Mouse (Mus musculus) midbrain, postnatal 0 days (tissue): ENCODE data around the gene BC005561. TPM values are rescaled to one million over a fixed set of nuclear protein-coding genes. Genes with fewer than 3 reads are reported as not detected.

Experiments used
- ATAC-seq: fragments of 200-750 bp; cut with Nextera tagmentation; 2 replicates; pipeline ENCODE4 v1.8.0; 2017; ENCODE audit warnings: moderate number of reproducible peaks, mild to moderate bottlenecking, moderate TSS enrichment, moderate library complexity; ENCODE audit not compliant: low FRiP score
- DNase-seq: peaks from one replicate; pipeline ENCODE4 v3.0.0-alpha.2; 2015; ENCODE audit warnings: low spot score
- H3K27ac ChIP-seq: fragments of 300-500 bp; sonication (generic); 2 replicates; pipeline ENCODE4 v1.5.1; 2014; ENCODE audit warnings: low read depth, mild to moderate bottlenecking, low read length, mixed read lengths
- H3K27me3 ChIP-seq: fragments of 300-500 bp; sonication (generic); 2 replicates; pipeline ENCODE4 v1.6.1; 2014; ENCODE audit warnings: low read length, control low read depth, mixed read lengths; ENCODE audit not compliant: insufficient read depth
- H3K36me3 ChIP-seq: fragments of 300-500 bp; sonication (generic); 2 replicates; pipeline ENCODE4 v1.6.1; 2014; ENCODE audit warnings: low read length, control low read depth, mixed read lengths; ENCODE audit not compliant: insufficient read depth
- H3K4me1 ChIP-seq: fragments of 300-500 bp; sonication (generic); 2 replicates; pipeline ENCODE4 v1.6.1; 2014; ENCODE audit warnings: mild to moderate bottlenecking, control low read depth, antibody characterized with exemption, low read length, mixed read lengths; ENCODE audit not compliant: insufficient read depth
- H3K4me2 ChIP-seq: fragments of 300-500 bp; sonication (generic); 2 replicates; pipeline ENCODE4 v1.6.1; 2014; ENCODE audit warnings: low read depth, mild to moderate bottlenecking, low read length, mixed read lengths; ENCODE audit not compliant: poor library complexity, severe bottlenecking
- H3K4me3 ChIP-seq: fragments of 300-500 bp; sonication (generic); 2 replicates; pipeline ENCODE4 v1.5.1; 2014; ENCODE audit warnings: low read depth, mild to moderate bottlenecking, low read length, moderate library complexity
- H3K9ac ChIP-seq: fragments of 300-500 bp; sonication (generic); replicated peaks from 2 replicates; pipeline ENCODE4 v1.6.1; 2014; ENCODE audit warnings: mild to moderate bottlenecking, low read length, moderate library complexity, mixed read lengths; ENCODE audit not compliant: poor library complexity, severe bottlenecking
- H3K9me3 ChIP-seq: fragments of 300-500 bp; sonication (generic); 2 replicates; pipeline ENCODE4 v1.6.1; 2016; ENCODE audit warnings: low read length, control low read depth
- CTCF ChIP-seq: IDR thresholded peaks from 2 replicates; pipeline ENCODE4 v1.5.1; 2016; ENCODE audit warnings: antibody characterized with exemption, mild to moderate bottlenecking
- WGBS: fragments of 180-500 bp; shearing (Covaris S2); extraction: QIAGEN DNeasy Blood & Tissue Kit; methylation state at CpG from one replicate; pipeline ENCODE4 v1.1.7; 2014; 5-methylcytosine and 5-hydroxymethylcytosine counted together
- polyA plus RNA-seq: library from polyadenylated mRNA; unstranded; fragments of >200 nt; fragmentation: Nextera tagmentation; extraction: Ambion mirVana; gene quantifications from 2 replicates; pipeline ENCODE4 v1.2.1, GENCODE M21; 2015
- total RNA-seq: library from RNA; depleted of rRNA; stranded (reverse); fragments of >200 nt; gene quantifications from 2 replicates; pipeline ENCODE4 v1.2.3, GENCODE M21; 2014

BC005561 gene
- total and polyA plus RNA-seq, 2 experiments from 2014 or later, result 7.2 to 9.5 TPM

DNA sequence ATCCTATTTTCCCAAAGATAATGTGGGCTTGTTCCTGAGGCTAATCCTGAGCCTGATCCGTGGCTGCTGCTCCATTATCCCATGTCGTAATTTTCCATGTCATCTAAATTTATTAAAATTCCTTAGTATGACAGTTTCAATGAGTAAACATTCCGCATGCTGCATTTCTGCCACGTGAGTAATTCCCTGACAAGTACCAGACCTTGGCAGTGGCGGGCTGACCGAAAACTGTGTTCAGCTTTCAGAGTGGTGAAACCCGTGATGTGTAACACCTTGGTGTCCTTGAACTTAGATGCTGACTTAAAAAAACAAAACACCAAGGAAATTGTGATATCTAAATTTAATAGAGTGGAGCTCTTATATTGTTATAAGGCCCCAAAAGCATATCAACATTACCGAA, 42.9 kb upstream of the BC005561 start:
- no peak overlapping the region for H3K9ac ChIP-seq
- peaks cover 4% of the 10 kb centered on the region; the same call in 1 of the 2 replicates for H3K4me1 ChIP-seq
- no peak for DNase-seq
- peaks cover 25% of the 10 kb centered on the region for H3K36me3 ChIP-seq
- WGBS, result 83% methylated on average over 8 of the region's 8 CpGs
- H3K27me3 ChIP-seq, result no peaks in the 10 kb centered on the region
- H3K27ac ChIP-seq, result no peak overlapping the region
- TF ChIP-seq CTCF, result no peak
- H3K9me3 ChIP-seq, result no peaks in the 10 kb centered on the region
- H3K4me3 ChIP-seq, result no peak overlapping the region
- H3K4me2 ChIP-seq, result no peak overlapping the region
- ATAC-seq, result no peak

DNA sequence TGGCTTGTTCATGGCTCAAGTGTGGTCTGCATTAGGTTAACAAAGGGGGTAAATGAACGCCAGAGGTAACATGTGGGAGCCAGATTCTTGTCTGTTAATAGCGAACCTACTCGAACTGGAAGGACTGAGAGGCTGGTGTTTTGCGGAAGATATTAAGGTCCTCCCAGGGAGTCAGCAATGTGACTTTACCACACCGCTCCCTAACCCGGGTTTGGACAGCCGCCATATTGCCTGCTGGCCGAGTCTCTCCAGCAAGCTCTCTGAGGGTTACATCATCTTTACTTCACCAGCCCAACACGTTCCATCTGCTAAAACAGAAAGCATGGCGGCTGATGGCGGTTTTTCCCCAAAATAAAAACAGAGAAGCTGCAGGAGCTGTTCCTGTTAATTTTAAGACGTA, 42.4 kb upstream of the BC005561 start:
- WGBS, result 88% methylated on average over 12 of the region's 12 CpGs
- no peak overlapping the region for H3K9ac ChIP-seq
- ATAC-seq (no peak), DNase-seq (no peak)
- no peak for TF ChIP-seq CTCF
- H3K36me3 ChIP-seq, result peaks cover 25% of the 10 kb centered on the region
- no peaks in the 10 kb centered on the region for H3K27me3 ChIP-seq
- peaks cover 4% of the 10 kb centered on the region; the same call in 1 of the 2 replicates for H3K4me1 ChIP-seq
- no peak overlapping the region for H3K4me3 ChIP-seq
- H3K27ac ChIP-seq, result no peak overlapping the region
- no peaks in the 10 kb centered on the region for H3K9me3 ChIP-seq
- no peak overlapping the region for H3K4me2 ChIP-seq

DNA sequence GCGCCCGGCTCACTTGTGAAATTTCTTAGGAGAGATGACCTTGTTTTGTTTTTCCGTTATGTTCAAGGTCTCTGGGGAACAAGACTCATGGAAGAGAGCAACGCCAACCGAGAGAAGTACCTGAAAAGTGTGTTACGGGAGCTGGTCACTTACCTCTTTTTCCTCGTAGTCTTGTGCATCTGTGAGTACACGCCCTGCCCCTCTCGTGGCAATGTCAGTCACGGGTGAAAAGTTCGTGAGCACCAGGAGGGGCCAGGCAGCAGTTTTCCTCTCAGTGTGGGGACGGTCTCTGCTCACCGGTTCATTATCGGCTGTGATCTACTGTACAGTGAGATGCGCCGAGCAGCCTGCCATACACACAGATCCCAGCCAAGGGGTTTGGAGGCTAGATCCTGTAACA, 41.3 kb upstream of the BC005561 start:
- H3K4me1 ChIP-seq, result peaks cover 4% of the 10 kb centered on the region; the same call in 1 of the 2 replicates
- WGBS, result 96% methylated on average over 16 of the region's 16 CpGs
- no peaks in the 10 kb centered on the region for H3K9me3 ChIP-seq
- no peak for TF ChIP-seq CTCF
- peaks cover 26% of the 10 kb centered on the region for H3K36me3 ChIP-seq
- DNase-seq (no peak), ATAC-seq (no peak)
- H3K27ac ChIP-seq, result no peak overlapping the region
- H3K27me3 ChIP-seq, result no peaks in the 10 kb centered on the region
- no peak overlapping the region for H3K4me3 ChIP-seq
- no peak overlapping the region for H3K9ac ChIP-seq
- H3K4me2 ChIP-seq, result no peak overlapping the region

DNA sequence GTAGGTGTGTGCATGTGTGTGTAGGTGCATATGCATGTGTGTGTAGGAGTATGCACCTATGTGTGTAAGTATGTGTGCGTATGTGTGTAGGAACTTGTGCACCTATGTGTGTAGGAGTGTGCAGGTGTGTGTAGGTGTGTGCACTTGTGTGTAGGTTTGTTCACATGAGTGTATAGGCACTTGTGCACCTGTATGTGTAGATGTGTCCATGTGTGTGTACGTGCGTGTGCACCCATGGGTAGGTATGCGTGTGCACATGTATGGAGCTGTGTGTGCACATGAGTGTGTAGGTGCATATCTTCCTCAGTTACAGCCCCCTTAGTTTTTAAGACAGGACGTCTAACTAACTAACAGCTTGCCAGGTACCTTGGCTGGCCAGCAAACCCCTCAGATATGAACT, 39.6 kb upstream of the BC005561 start:
- ATAC-seq, result no peak
- H3K4me2 ChIP-seq, result no peak overlapping the region
- peaks cover 36% of the 10 kb centered on the region for H3K36me3 ChIP-seq
- no peaks in the 10 kb centered on the region for H3K27me3 ChIP-seq
- no peak overlapping the region for H3K4me3 ChIP-seq
- WGBS, result 93% methylated on average over 5 of the region's 5 CpGs
- H3K9me3 ChIP-seq, result no peaks in the 10 kb centered on the region
- no peak overlapping the region for H3K27ac ChIP-seq
- no peak for DNase-seq
- H3K4me1 ChIP-seq, result no peaks in the 10 kb centered on the region
- no peak for TF ChIP-seq CTCF
- H3K9ac ChIP-seq, result no peak overlapping the region

DNA sequence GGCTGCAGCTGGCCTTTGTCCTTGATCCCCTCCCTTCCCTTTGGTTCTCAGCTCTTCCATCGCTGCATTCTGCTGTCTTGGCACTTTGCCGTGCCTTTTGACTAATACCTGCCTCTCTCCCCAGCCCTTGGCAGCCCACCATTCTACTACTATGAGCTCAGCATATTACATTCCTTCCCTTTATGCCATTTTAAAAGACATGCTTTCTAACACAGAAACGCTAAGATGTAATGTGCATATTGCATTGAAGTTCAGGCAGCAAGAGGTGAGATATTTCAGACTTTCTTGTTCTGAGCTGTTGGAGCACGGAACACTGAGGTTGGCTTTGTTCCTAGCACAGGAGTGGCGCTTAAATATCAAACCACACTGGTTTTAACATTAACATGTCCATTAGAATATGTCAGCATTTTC, 37.2 kb upstream of the BC005561 start:
- Histone ChIP-seq H3K4me2 (no peak overlapping the region), H3K27me3 (no peaks in the 10 kb centered on the region), H3K9me3 (no peaks in the 10 kb centered on the region), H3K27ac (no peak overlapping the region), H3K4me3 (no peak overlapping the region), H3K4me1 (no peaks in the 10 kb centered on the region), H3K9ac (no peak overlapping the region), H3K36me3 (peaks cover 31% of the 10 kb centered on the region)
- no peak for DNase-seq
- 82% methylated on average over 5 of the region's 5 CpGs for WGBS
- no peak for ATAC-seq
- TF ChIP-seq CTCF, result no peak

DNA sequence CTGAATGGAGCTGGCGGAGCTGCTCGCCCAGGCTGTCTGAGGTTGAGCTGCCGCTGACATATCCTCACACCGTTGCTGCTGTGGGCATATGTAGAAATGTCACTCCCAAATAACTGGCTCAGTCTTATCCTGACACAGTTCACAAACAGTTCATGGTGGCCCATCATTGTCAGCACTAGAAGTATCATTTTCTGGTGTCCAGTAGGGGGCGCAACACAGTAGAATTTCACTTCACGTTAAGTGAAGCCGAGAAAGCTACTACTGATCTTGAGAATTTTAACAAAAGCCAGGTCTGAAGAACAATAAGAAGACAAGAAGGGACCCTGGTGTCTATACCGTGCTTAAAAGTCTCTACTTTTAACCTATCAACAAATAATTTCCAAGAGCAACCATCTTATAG, 35.8 kb upstream of the BC005561 start:
- Histone ChIP-seq H3K9me3 (no peaks in the 10 kb centered on the region), H3K4me3 (no peak overlapping the region), H3K36me3 (peaks cover 30% of the 10 kb centered on the region), H3K4me1 (no peaks in the 10 kb centered on the region), H3K9ac (no peak overlapping the region), H3K27ac (no peak overlapping the region), H3K4me2 (no peak overlapping the region), H3K27me3 (no peaks in the 10 kb centered on the region)
- ATAC-seq, result no peak
- peak; percentile 55 for TF ChIP-seq CTCF
- WGBS, result 94% methylated on average over 8 of the region's 8 CpGs
- no peak for DNase-seq
